Mouse (Mus musculus): ENCODE results near the gene Plcb4.

- TF ChIP-seq CTCF (IDR thresholded peaks at IDR 0.05; ENCODE audit: extremely low read depth, insufficient read depth, low read length), result no peak
- TF ChIP-seq POLR2A (IDR thresholded peaks at IDR 0.05; ENCODE audit: extremely low read depth, insufficient read depth, low read length), result no peak
These were observed 34.0 kb downstream of the Plcb4 start for GRCm38 (mm10) chr2:135692568-135693488.
